Mouse (Mus musculus) brain, embryonic 14.5 days (tissue): ENCODE results near the gene Asah2.

Experiments used
- CTCF ChIP-seq: fragments of 200-500 bp; IDR thresholded peaks from 2 replicates; pipeline ENCODE4 v1.5.1; 2012; ENCODE audit warnings: inconsistent platforms, mild to moderate bottlenecking, moderate library complexity, borderline replicate concordance; ENCODE audit not compliant: insufficient read depth, insufficient read length; ENCODE audit errors: extremely low read depth
- POLR2A ChIP-seq: fragments of 200-500 bp; IDR thresholded peaks from 2 replicates; pipeline ENCODE4 v1.6.1; 2012; ENCODE audit warnings: mild to moderate bottlenecking, inconsistent platforms, borderline replicate concordance; ENCODE audit not compliant: poor library complexity, insufficient read depth, insufficient read length, severe bottlenecking; ENCODE audit errors: extremely low read depth

- TF ChIP-seq CTCF, result no peak
- TF ChIP-seq POLR2A, result no peak
Measured at GRCm38 (mm10) chr19:32098582-32098981, 9.4 kb downstream of the Asah2 start.
